ENCODE assay signal across 8 mouse cellular contexts in the genomic region with DNA sequence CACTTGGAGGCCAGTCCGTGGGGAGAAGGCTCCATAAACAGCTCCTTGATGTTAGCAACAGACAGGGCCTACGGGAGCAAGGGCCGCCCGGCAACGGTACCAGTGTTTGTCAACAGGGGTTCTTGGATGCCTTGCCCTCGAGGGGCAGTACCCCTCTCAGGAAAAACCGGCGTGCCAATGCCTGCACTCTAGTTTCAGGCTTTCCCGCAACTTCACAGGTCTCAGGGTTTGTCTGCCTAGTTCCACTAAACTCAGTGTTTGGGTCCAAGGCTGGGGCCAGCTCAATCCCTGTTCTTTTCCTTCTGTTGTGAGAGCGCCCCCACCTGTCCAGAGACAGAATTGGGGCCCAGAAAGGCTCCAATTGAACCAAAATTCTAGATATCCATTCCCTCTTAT. TPM values are rescaled to one million over a fixed set of nuclear protein-coding genes. Genes with fewer than 3 reads are reported as not detected.
DNase-seq lines count a peak whose midpoint lies in the region; ATAC-seq and TF ChIP-seq lines count a peak whose summit lies in the region.

No protein-coding gene starts in this region.

- no peak for TF ChIP-seq EP300 in stomach, postnatal 0 days (optimal IDR thresholded peaks at IDR 0.05)

- no peaks in the 10 kb centered on the region for H3K9me3 ChIP-seq in embryonic facial prominence, embryonic 13.5 days
- H3K9me3 ChIP-seq in heart, embryonic 12.5 days (replicated peaks): no peaks in the 10 kb centered on the region
- H3K9me3 ChIP-seq in kidney, embryonic 16.5 days (ENCODE audit: low read length): no peaks in the 10 kb centered on the region
- no peaks in the 10 kb centered on the region for H3K9me3 ChIP-seq in liver, embryonic 12.5 days (replicated peaks)
- H3K9me3 ChIP-seq in stomach, postnatal 0 days (ENCODE audit: control insufficient read depth, low read length): no peaks in the 10 kb centered on the region

- 2% methylated on average over 10 of the region's 10 CpGs for WGBS in bone marrow, adult 2 months
- under 1% methylated on average over 10 of the region's 10 CpGs for WGBS in embryonic facial prominence, embryonic 13.5 days
- WGBS in heart, embryonic 12.5 days: 0% methylated on average over 10 of the region's 10 CpGs
- 0% methylated on average over 10 of the region's 10 CpGs for WGBS in kidney, embryonic 16.5 days
- under 1% methylated on average over 10 of the region's 10 CpGs for WGBS in liver, embryonic 12.5 days (ENCODE audit: insufficient replicate concordance)
- 0% methylated on average over 10 of the region's 10 CpGs for WGBS in stomach, postnatal 0 days

- no peaks in the 10 kb centered on the region for H3K27me3 ChIP-seq in embryonic facial prominence, embryonic 13.5 days
- no peaks in the 10 kb centered on the region for H3K27me3 ChIP-seq in heart, embryonic 12.5 days (replicated peaks)
- H3K27me3 ChIP-seq in kidney, embryonic 16.5 days (ENCODE audit: insufficient read depth, low read length): no peaks in the 10 kb centered on the region
- no peaks in the 10 kb centered on the region for H3K27me3 ChIP-seq in liver, embryonic 12.5 days (replicated peaks)
- H3K27me3 ChIP-seq in stomach, postnatal 0 days (ENCODE audit: control insufficient read depth, insufficient read depth, low read length): no peaks in the 10 kb centered on the region

- peak overlapping the region; percentile 70 for H3K4me3 ChIP-seq in bone marrow, adult 2 months (replicated peaks; ENCODE audit: control insufficient read depth, low read depth, low read length)
- H3K4me3 ChIP-seq in embryonic facial prominence, embryonic 13.5 days: peak overlapping the region; percentile 68
- peak overlapping the region; percentile 72 for H3K4me3 ChIP-seq in heart, embryonic 12.5 days
- H3K4me3 ChIP-seq in kidney, embryonic 16.5 days (ENCODE audit: low read length): peak overlapping the region; percentile 80
- H3K4me3 ChIP-seq in liver, embryonic 12.5 days: peak overlapping the region; percentile 78
- H3K4me3 ChIP-seq in stomach, postnatal 0 days (ENCODE audit: low read depth, low read length): peak overlapping the region; percentile 62

- peak; percentile 82 for TF ChIP-seq CTCF in bone marrow, adult 2 months (IDR thresholded peaks at IDR 0.05; ENCODE audit: control insufficient read depth, insufficient read depth, low read length)
- peak; percentile 87 for TF ChIP-seq CTCF in stomach, postnatal 0 days (IDR thresholded peaks at IDR 0.05; ENCODE audit: low read depth)

- peak overlapping the region; percentile 78 for H3K9ac ChIP-seq in embryonic facial prominence, embryonic 13.5 days
- peak overlapping the region; percentile 85 for H3K9ac ChIP-seq in heart, embryonic 12.5 days
- peak overlapping the region; percentile 73 for H3K9ac ChIP-seq in kidney, embryonic 16.5 days (replicated peaks; ENCODE audit: low read length)
- H3K9ac ChIP-seq in liver, embryonic 12.5 days: peak overlapping the region; percentile 95
- H3K9ac ChIP-seq in stomach, postnatal 0 days (ENCODE audit: low read length): peak overlapping the region; percentile 72

- peaks cover 64% of the 10 kb centered on the region for H3K36me3 ChIP-seq in embryonic facial prominence, embryonic 13.5 days
- H3K36me3 ChIP-seq in heart, embryonic 12.5 days: peaks cover 64% of the 10 kb centered on the region
- peaks cover 58% of the 10 kb centered on the region for H3K36me3 ChIP-seq in kidney, embryonic 16.5 days (ENCODE audit: insufficient read depth, low read length)
- peaks cover 81% of the 10 kb centered on the region for H3K36me3 ChIP-seq in liver, embryonic 12.5 days
- H3K36me3 ChIP-seq in stomach, postnatal 0 days (ENCODE audit: control insufficient read depth, insufficient read depth, low read length): peaks cover 21% of the 10 kb centered on the region; the same call in 1 of the 2 replicates

- peak overlapping the region; percentile 85 for H3K27ac ChIP-seq in bone marrow, adult 2 months (ENCODE audit: control insufficient read depth, insufficient read depth, low read depth, low read length, poor library complexity)
- peak overlapping the region; percentile 86 for H3K27ac ChIP-seq in embryonic facial prominence, embryonic 13.5 days
- H3K27ac ChIP-seq in heart, embryonic 12.5 days (ENCODE audit: poor library complexity, severe bottlenecking): peak overlapping the region; percentile 90
- H3K27ac ChIP-seq in kidney, embryonic 16.5 days (ENCODE audit: low read length): peak overlapping the region; percentile 93
- peak overlapping the region; percentile 99 for H3K27ac ChIP-seq in liver, embryonic 12.5 days
- peak overlapping the region; percentile 93 for H3K27ac ChIP-seq in stomach, postnatal 0 days (replicated peaks)

- peaks cover 1% of the 10 kb centered on the region; the same call in 1 of the 2 replicates for H3K4me1 ChIP-seq in bone marrow, adult 2 months (ENCODE audit: control insufficient read depth, insufficient read depth, low read length)
- peaks cover 30% of the 10 kb centered on the region for H3K4me1 ChIP-seq in embryonic facial prominence, embryonic 13.5 days
- H3K4me1 ChIP-seq in heart, embryonic 12.5 days (replicated peaks): peaks cover 21% of the 10 kb centered on the region
- peaks cover 23% of the 10 kb centered on the region for H3K4me1 ChIP-seq in kidney, embryonic 16.5 days (ENCODE audit: insufficient read depth, low read length)
- peaks cover 77% of the 10 kb centered on the region for H3K4me1 ChIP-seq in liver, embryonic 12.5 days
- H3K4me1 ChIP-seq in stomach, postnatal 0 days (replicated peaks; ENCODE audit: control insufficient read depth, insufficient read depth): peaks cover 2% of the 10 kb centered on the region; the same call in 1 of the 2 replicates

- peak overlapping the region; percentile 92 for H3K4me2 ChIP-seq in embryonic facial prominence, embryonic 13.5 days
- peak overlapping the region; percentile 82 for H3K4me2 ChIP-seq in heart, embryonic 12.5 days
- H3K4me2 ChIP-seq in kidney, embryonic 16.5 days (replicated peaks; ENCODE audit: low read depth, low read length): peak overlapping the region; percentile 80
- peak overlapping the region; percentile 89 for H3K4me2 ChIP-seq in liver, embryonic 12.5 days
- peak overlapping the region; percentile 77 for H3K4me2 ChIP-seq in stomach, postnatal 0 days (replicated peaks; ENCODE audit: low read depth)

- TF ChIP-seq POLR2A in bone marrow, adult 2 months (IDR thresholded peaks at IDR 0.05; ENCODE audit: borderline replicate concordance, control insufficient read depth, low read depth, low read length): 0 out of 2 replicates have a peak, but pooled peaks have one; percentile 14

- peak; percentile 44 for ATAC-seq in CD4-positive, CD25-positive, alpha-beta regulatory T cell, adult 4 months
- ATAC-seq in embryonic facial prominence, embryonic 13.5 days (ENCODE audit: insufficient number of reproducible peaks, insufficient read depth, low FRiP score, low TSS enrichment, low read depth): peak; percentile 20
- peak; percentile 66 for ATAC-seq in heart, embryonic 12.5 days (ENCODE audit: insufficient number of reproducible peaks, low FRiP score)
- peak; percentile 50 for ATAC-seq in kidney, embryonic 16.5 days (ENCODE audit: low FRiP score, low TSS enrichment)
- ATAC-seq in liver, embryonic 12.5 days: peak; percentile 22
- ATAC-seq in monocyte, adult 5-6 weeks (replicated peaks; ENCODE audit: insufficient number of reproducible peaks, low FRiP score, low TSS enrichment, poor library complexity, severe bottlenecking): peak; percentile 14
- peak; percentile 55 for ATAC-seq in stomach, postnatal 0 days (ENCODE audit: low FRiP score, low TSS enrichment)

- DNase-seq in stomach, postnatal 0 days (ENCODE audit: low spot score): peak; percentile 81

RNA-seq across cellular contexts. Expression of gene Ppox, which starts 0.5 kb away (rescaled TPM):
- polyA plus RNA-seq in CD4-positive, CD25-positive, alpha-beta regulatory T cell, adult 4 months (2017; shearing (Covaris generic)): 100 to 1,000 TPM in 1 of 2 experiments, 10 to 100 TPM in 1; 70.8 to 108 TPM
- polyA plus RNA-seq in bone marrow, adult 2 months (2011; ENCODE audit: insufficient read depth, insufficient read length, low replicate concordance, missing spikeins): 197 and 282 TPM in 2 replicates
- polyA plus RNA-seq in embryonic facial prominence, embryonic 13.5 days (2015; fragmentation: Nextera tagmentation; extraction: Ambion mirVana): 60.5 and 64.9 TPM in 2 replicates
- 51.7 and 55.4 TPM in 2 replicates for polyA plus RNA-seq in heart, embryonic 12.5 days (2016; fragmentation: Nextera tagmentation; extraction: Ambion mirVana)
- polyA plus RNA-seq in kidney, embryonic 16.5 days (2015; fragmentation: Nextera tagmentation; extraction: Ambion mirVana): 69.2 and 77.2 TPM in 2 replicates
- 199 and 207 TPM in 2 replicates for polyA plus RNA-seq in liver, embryonic 12.5 days (2016; fragmentation: Nextera tagmentation; extraction: Ambion mirVana)
- 9.2 to 14.2 TPM (median 11.1 TPM) in 3 replicates for total RNA-seq in monocyte, adult 5-6 weeks (2017)
- polyA plus RNA-seq in stomach, postnatal 0 days (2015; fragmentation: Nextera tagmentation; extraction: Ambion mirVana): 16.8 and 21.3 TPM in 2 replicates

RNA-seq across cellular contexts. Expression of gene Usp21, which starts 6.3 kb away (rescaled TPM):
- polyA plus RNA-seq in CD4-positive, CD25-positive, alpha-beta regulatory T cell, adult 4 months (2017; shearing (Covaris generic)): 10 to 100 TPM; 22.6 to 27.9 TPM
- 39.1 and 60.0 TPM in 2 replicates for polyA plus RNA-seq in bone marrow, adult 2 months (2011; ENCODE audit: insufficient read depth, insufficient read length, low replicate concordance, missing spikeins)
- polyA plus RNA-seq in embryonic facial prominence, embryonic 13.5 days (2015; fragmentation: Nextera tagmentation; extraction: Ambion mirVana): 116 and 127 TPM in 2 replicates
- 55.1 and 55.7 TPM in 2 replicates for polyA plus RNA-seq in heart, embryonic 12.5 days (2016; fragmentation: Nextera tagmentation; extraction: Ambion mirVana)
- 101 and 103 TPM in 2 replicates for polyA plus RNA-seq in kidney, embryonic 16.5 days (2015; fragmentation: Nextera tagmentation; extraction: Ambion mirVana)
- polyA plus RNA-seq in liver, embryonic 12.5 days (2016; fragmentation: Nextera tagmentation; extraction: Ambion mirVana): 36.2 and 38.6 TPM in 2 replicates
- total RNA-seq in monocyte, adult 5-6 weeks (2017): 8.1 to 12.6 TPM (median 11.2 TPM) in 3 replicates
- polyA plus RNA-seq in stomach, postnatal 0 days (2015; fragmentation: Nextera tagmentation; extraction: Ambion mirVana): 25.0 and 26.4 TPM in 2 replicates

RNA-seq across cellular contexts. Expression of gene B4galt3, which starts 11.4 kb away (rescaled TPM):
- 10 to 100 TPM; 56.0 to 93.6 TPM for polyA plus RNA-seq in CD4-positive, CD25-positive, alpha-beta regulatory T cell, adult 4 months (2017; shearing (Covaris generic))
- 29.8 and 67.5 TPM in 2 replicates for polyA plus RNA-seq in bone marrow, adult 2 months (2011; ENCODE audit: insufficient read depth, insufficient read length, low replicate concordance, missing spikeins)
- polyA plus RNA-seq in embryonic facial prominence, embryonic 13.5 days (2015; fragmentation: Nextera tagmentation; extraction: Ambion mirVana): 82.1 and 84.2 TPM in 2 replicates
- polyA plus RNA-seq in heart, embryonic 12.5 days (2016; fragmentation: Nextera tagmentation; extraction: Ambion mirVana): 49.5 and 56.1 TPM in 2 replicates
- 92.2 and 99.1 TPM in 2 replicates for polyA plus RNA-seq in kidney, embryonic 16.5 days (2015; fragmentation: Nextera tagmentation; extraction: Ambion mirVana)
- polyA plus RNA-seq in liver, embryonic 12.5 days (2016; fragmentation: Nextera tagmentation; extraction: Ambion mirVana): 29.9 and 35.8 TPM in 2 replicates
- total RNA-seq in monocyte, adult 5-6 weeks (2017): 32.4 to 35.5 TPM (median 34.3 TPM) in 3 replicates
- polyA plus RNA-seq in stomach, postnatal 0 days (2015; fragmentation: Nextera tagmentation; extraction: Ambion mirVana): 32.9 and 34.2 TPM in 2 replicates

RNA-seq across cellular contexts. Expression of gene Ufc1, which starts 13.3 kb away (rescaled TPM):
- polyA plus RNA-seq in CD4-positive, CD25-positive, alpha-beta regulatory T cell, adult 4 months (2017; shearing (Covaris generic)): 10 to 100 TPM; 74.0 to 84.4 TPM
- 34.0 and 84.2 TPM in 2 replicates for polyA plus RNA-seq in bone marrow, adult 2 months (2011; ENCODE audit: insufficient read depth, insufficient read length, low replicate concordance, missing spikeins)
- polyA plus RNA-seq in embryonic facial prominence, embryonic 13.5 days (2015; fragmentation: Nextera tagmentation; extraction: Ambion mirVana): 109 and 118 TPM in 2 replicates
- 84.1 and 86.2 TPM in 2 replicates for polyA plus RNA-seq in heart, embryonic 12.5 days (2016; fragmentation: Nextera tagmentation; extraction: Ambion mirVana)
- polyA plus RNA-seq in kidney, embryonic 16.5 days (2015; fragmentation: Nextera tagmentation; extraction: Ambion mirVana): 102 and 111 TPM in 2 replicates
- polyA plus RNA-seq in liver, embryonic 12.5 days (2016; fragmentation: Nextera tagmentation; extraction: Ambion mirVana): 55.9 and 58.3 TPM in 2 replicates
- total RNA-seq in monocyte, adult 5-6 weeks (2017): 46.7 to 66.9 TPM (median 63.4 TPM) in 3 replicates
- 134 and 135 TPM in 2 replicates for polyA plus RNA-seq in stomach, postnatal 0 days (2015; fragmentation: Nextera tagmentation; extraction: Ambion mirVana)

RNA-seq across cellular contexts. Expression of gene Ndufs2, which starts 30.3 kb away (rescaled TPM):
- polyA plus RNA-seq in CD4-positive, CD25-positive, alpha-beta regulatory T cell, adult 4 months (2017; shearing (Covaris generic)): 100 to 1,000 TPM; 115 to 119 TPM
- polyA plus RNA-seq in bone marrow, adult 2 months (2011; ENCODE audit: insufficient read depth, insufficient read length, low replicate concordance, missing spikeins): 109 and 134 TPM in 2 replicates
- 232 and 248 TPM in 2 replicates for polyA plus RNA-seq in embryonic facial prominence, embryonic 13.5 days (2015; fragmentation: Nextera tagmentation; extraction: Ambion mirVana)
- polyA plus RNA-seq in heart, embryonic 12.5 days (2016; fragmentation: Nextera tagmentation; extraction: Ambion mirVana): 443 and 471 TPM in 2 replicates
- polyA plus RNA-seq in kidney, embryonic 16.5 days (2015; fragmentation: Nextera tagmentation; extraction: Ambion mirVana): 311 and 368 TPM in 2 replicates
- polyA plus RNA-seq in liver, embryonic 12.5 days (2016; fragmentation: Nextera tagmentation; extraction: Ambion mirVana): 160 and 167 TPM in 2 replicates
- total RNA-seq in monocyte, adult 5-6 weeks (2017): 172 to 231 TPM (median 231 TPM) in 3 replicates
- polyA plus RNA-seq in stomach, postnatal 0 days (2015; fragmentation: Nextera tagmentation; extraction: Ambion mirVana): 210 and 218 TPM in 2 replicates

Comparison
In these comparisons a context has a peak if more than half of its experiments do, and no peak if none do; other contexts are left out.
1. Peak in every context shown above with its lines: DNase-seq, ATAC-seq, H3K4me3 ChIP-seq and H3K27ac ChIP-seq.
2. ATAC-seq: peak in every context shown above with its lines; median percentile 66 in heart, embryonic 12.5 days; 55 in stomach, postnatal 0 days; 50 in kidney, embryonic 16.5 days; 44 in CD4-positive, CD25-positive, alpha-beta regulatory T cell, adult 4 months; 22 in liver, embryonic 12.5 days; 20 in embryonic facial prominence, embryonic 13.5 days; 14 in monocyte, adult 5-6 weeks.